Mouse (Mus musculus) left cerebral cortex, adult 2 months (tissue): Measurements from ENCODE around the gene Cd36. TPM values are rescaled to one million over a fixed set of nuclear protein-coding genes. Genes with fewer than 3 reads are reported as not detected.
"Not testable (repeated sequence)": the region's sequence is repeated elsewhere in the genome, so short reads cannot be mapped to it uniquely, and the experiment has no call there.

ENCODE experiments used
- DNase-seq, 2 experiments: peaks; one replicate each; pipeline ENCODE4 v3.0.0; 2021 to 2022; ENCODE audit warnings: low spot score in 2 of 2, mixed read lengths in 1 of 2; ENCODE audit errors: extremely low spot score in 1 of 2
- H3K27ac ChIP-seq: fragments of 200-600 bp; 2 replicates; pipeline ENCODE4 v1.8.1; 2022
- H3K4me3 ChIP-seq: fragments of 200-600 bp; 2 replicates; pipeline ENCODE4 v1.8.1; 2022
- CTCF ChIP-seq: fragments of 200-600 bp; IDR thresholded peaks from 2 replicates; pipeline ENCODE4 v1.8.1; 2022; ENCODE audit warnings: antibody characterized with exemption, mild to moderate bottlenecking, moderate library complexity
- intact Hi-C: fragments of 180-260 bp; cut with DNase I; formaldehyde crosslinking; loops from one replicate; pipeline ENCODE4 v1.15.1; 2025
- long read RNA-seq, 2 experiments: library from polyadenylated mRNA; stranded (forward); transcript quantifications; one replicate each; pipeline ENCODE4 v2.0.0; 2021; ENCODE audit warnings: borderline mapping rate in 2 of 2
- total RNA-seq, 2 experiments: library from RNA; stranded (reverse); gene quantifications; 2 replicates each; pipeline ENCODE4 v1.2.3; 2021

Gene Cd36
- 1 to 10 TPM; 3.0 to 4.1 TPM for total RNA-seq
- long read RNA-seq, experiment 1, partial matches to known transcripts, result 0 of 1 reads
- long read RNA-seq, experiment 1, other reads (novel, unspliced or antisense), result 0 of 1 reads
- long read RNA-seq, experiment 2, partial matches to known transcripts, result 0 of 2 reads
- long read RNA-seq, experiment 2, other reads (novel, unspliced or antisense), result 1 of 2 reads

DNA sequence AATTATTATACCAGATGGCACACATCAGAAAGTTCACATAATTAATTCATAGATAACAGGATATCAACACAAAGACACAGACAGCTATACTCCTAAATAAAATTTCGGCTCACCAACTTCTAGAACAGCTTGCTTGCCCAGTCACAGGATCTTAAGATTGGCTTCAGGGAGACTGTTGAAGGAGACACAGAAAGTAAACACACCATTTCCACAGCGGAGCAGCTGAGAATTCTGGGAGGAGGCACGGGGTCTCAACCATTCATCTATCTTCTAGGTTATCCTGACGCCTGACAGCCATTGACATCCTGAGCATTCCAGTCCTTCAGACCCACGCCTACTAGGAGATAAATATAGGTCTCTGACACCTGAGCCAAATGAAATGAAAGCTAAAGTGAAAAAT is at the start of gene Cd36:
Gene Cd36, minus strand, starts transcription at position 204 of the 400 bp plus-strand sequence.
- TF ChIP-seq CTCF, result no peak
- Histone ChIP-seq H3K4me3 (no peak within 1 kb of the TSS), H3K27ac (no peak within 1 kb of the TSS)
- no peak for DNase-seq
- intact Hi-C loops, result no loop called here

- no peak overlapping the region for H3K4me3 ChIP-seq
- intact Hi-C loops, result no loop called here
- no peak for TF ChIP-seq CTCF
- DNase-seq, result no peak
- no peak overlapping the region for H3K27ac ChIP-seq
Measured at GRCm38 (mm10) chr5:17934501-17934900, 45.9 kb upstream of the Cd36 start.

DNA sequence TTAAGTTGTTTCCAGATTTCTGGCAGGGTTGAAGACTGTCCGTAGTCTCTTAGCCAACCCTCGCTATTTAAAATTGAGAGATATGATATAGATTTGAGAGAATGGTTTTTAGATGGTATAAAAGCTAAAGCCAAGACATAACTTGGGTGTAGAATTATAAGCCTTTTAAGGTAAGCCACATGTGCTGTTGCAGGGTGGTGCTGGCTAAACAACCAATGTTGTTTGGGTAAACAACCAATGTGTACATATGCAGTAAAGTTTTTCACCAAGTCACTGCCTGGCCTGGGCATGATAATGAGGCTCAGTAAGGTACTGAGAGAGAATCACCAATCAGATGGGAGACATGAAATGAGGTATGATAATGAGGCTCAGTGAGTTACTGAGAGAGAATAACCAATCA is 43.0 kb upstream of the Cd36 start:
- intact Hi-C loops, DNase-seq, H3K27ac ChIP-seq, H3K4me3 ChIP-seq: not testable (repeated sequence)

- TF ChIP-seq CTCF, result no peak
- intact Hi-C loops, result no loop called here
- no peak for DNase-seq
- H3K4me3 ChIP-seq, result no peak overlapping the region
- H3K27ac ChIP-seq, result no peak overlapping the region
Measured at GRCm38 (mm10) chr5:17929006-17929567, 40.5 kb upstream of the Cd36 start.

DNA sequence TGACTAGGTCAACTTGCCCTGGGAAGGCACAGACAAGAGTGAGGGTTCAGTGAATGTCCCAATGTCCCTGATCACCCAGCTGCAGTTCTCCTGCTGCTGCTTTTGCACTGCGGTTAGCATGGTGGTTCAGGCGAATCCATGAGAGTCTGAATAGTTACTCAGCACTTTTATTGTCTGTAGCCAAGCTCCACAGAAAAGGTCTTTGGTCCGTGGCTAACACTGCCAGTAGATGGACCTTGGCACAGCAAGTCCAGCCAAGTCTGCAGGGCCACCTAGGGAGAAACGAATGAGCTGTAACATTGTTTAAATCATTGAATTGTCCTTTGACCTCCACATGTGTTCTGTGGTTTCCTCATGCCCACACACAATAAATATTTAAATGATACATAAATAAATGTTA is 39.9 kb upstream of the Cd36 start:
- H3K4me3 ChIP-seq, result no peak overlapping the region
- no peak overlapping the region for H3K27ac ChIP-seq
- intact Hi-C loops, result no loop called here
- TF ChIP-seq CTCF, result no peak
- no peak for DNase-seq

DNA sequence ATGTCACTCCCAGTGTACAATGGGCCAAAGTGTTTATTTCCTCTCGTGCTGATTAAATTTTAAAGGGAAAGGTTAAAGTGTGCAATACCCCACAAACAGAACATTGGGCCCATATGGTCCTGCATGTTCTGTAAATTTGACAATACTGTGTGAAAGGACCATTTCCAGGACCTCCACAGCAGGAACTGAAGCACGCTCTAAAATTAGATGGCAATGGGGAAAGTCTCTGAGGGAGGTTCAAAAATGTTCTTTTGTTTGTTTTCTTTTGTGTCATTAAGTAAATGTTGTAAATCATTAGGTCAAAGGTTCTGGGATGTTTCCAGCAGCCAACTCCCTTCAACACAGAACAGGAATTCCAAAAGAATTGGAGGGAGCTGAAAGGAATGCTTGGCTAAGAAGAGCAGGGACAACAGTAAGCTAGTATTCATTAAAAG is 35.5 kb upstream of the Cd36 start:
- Histone ChIP-seq H3K27ac (no peak overlapping the region), H3K4me3 (no peak overlapping the region)
- DNase-seq, result no peak
- intact Hi-C loops, result no loop called here
- TF ChIP-seq CTCF, result no peak

DNA sequence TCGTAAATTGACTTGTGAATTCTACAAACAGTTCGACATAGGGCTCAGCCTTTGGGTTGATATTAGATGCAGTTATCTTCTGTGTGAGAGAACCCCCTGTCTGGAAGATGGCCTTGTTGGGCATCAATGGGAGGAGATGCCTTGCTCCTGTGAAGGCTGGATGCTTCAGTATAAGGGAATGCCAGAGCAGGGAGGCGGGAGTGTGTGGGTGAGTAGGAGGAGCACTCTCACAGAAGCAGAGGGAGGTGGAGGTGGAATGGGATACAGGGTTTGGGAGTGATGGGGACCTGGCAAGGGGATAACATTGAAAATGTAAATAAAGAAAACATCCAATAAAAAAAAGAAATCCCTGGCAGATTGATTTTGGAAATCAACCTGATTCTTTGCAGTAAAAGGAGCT is 35.0 kb upstream of the Cd36 start:
- no peak overlapping the region for H3K4me3 ChIP-seq
- intact Hi-C loops, result no loop called here
- no peak for TF ChIP-seq CTCF
- DNase-seq, result no peak
- H3K27ac ChIP-seq, result no peak overlapping the region

- Histone ChIP-seq H3K4me3 (no peak overlapping the region), H3K27ac (no peak overlapping the region)
- no peak for TF ChIP-seq CTCF
- no peak for DNase-seq
- intact Hi-C loops, result no loop called here
Measured at GRCm38 (mm10) chr5:17918966-17919365, 30.4 kb upstream of the Cd36 start.

GRCm38 (mm10) chr5:17904766-17905165 is 16.2 kb upstream of the Cd36 start:
- Histone ChIP-seq H3K27ac (no peak overlapping the region), H3K4me3 (no peak overlapping the region)
- no peak for TF ChIP-seq CTCF
- DNase-seq, result no peak
- intact Hi-C loops, result no loop called here

GRCm38 (mm10) chr5:17898948-17899347 is 10.3 kb upstream of the Cd36 start:
- TF ChIP-seq CTCF, result no peak
- H3K4me3 ChIP-seq, result no peak overlapping the region
- H3K27ac ChIP-seq, result no peak overlapping the region
- no peak for DNase-seq
- intact Hi-C loops, result no loop called here

DNA sequence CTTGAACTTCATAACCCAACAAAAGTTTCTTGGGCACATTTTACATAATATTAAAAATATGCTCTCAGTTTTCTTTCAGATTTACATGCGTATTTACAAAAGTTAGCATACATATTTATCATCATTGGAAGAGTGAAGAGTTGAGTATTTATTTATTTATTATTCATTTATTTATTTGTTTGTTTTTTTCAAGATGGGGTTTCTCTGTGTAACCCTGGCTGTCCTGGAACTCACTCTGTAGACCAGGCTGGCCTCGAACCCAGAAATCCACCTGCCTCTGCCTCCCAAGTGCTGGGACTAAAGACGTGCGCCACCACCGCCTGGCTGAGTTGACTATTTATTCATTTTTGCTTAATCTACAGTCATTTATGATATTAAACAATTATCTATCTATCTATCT is 9.0 kb upstream of the Cd36 start:
- H3K27ac ChIP-seq, H3K4me3 ChIP-seq, intact Hi-C loops, DNase-seq: not testable (repeated sequence)

DNA sequence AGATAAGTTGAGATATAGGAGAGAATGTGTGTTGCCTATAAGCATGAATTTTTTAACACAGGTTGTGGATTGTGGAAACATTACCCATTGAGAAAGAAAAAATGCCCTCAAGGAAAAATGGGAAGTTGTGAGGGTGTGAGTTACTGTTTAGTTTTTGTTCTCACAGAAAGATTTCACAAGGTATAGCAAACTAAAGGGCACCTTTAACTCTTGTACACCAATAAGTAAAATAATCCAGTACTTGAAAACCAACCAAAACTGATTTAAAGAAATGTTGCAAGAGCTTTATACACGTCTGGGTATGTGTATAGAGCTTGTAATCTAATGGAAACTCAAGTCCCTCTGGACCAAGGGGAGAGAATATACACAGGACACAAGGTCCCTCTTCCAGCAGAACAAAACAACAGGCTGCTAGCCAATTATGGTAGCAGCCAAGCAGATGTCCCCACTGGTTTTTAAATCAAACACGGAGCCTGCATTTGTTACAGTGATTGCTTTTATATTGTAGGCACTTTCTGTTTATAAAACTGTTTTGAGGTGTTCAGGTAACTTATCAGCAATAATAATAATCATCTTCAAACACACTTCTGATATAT is 5.1 kb upstream of the Cd36 start:
- DNase-seq, result no peak
- TF ChIP-seq CTCF, result no peak
- H3K27ac ChIP-seq, result no peak overlapping the region
- no peak overlapping the region for H3K4me3 ChIP-seq
- intact Hi-C loops, result no loop called here

DNA sequence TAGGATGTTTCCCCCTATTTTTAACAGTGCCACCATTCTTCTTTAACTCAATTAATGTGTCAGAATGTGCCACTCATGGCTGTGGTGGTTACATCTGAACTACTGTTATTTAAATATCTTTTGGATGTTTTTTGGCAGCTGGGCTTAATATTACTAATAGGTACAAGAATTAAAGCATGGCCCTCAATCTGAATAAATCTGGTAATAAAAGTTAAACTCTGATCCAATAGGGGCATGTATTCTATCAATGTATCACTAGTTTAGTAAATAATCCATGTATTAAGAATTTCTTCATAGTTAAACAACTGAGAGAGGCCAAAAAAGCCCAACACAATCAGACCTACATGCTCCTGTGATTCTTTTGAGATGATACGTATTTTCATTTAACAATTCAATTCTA is 690 bp upstream of the Cd36 start:
- TF ChIP-seq CTCF, result no peak
- no peak overlapping the region for H3K27ac ChIP-seq
- intact Hi-C loops, result no loop called here

More for the DNA sequence above, 690 bp upstream of the Cd36 start:
- H3K4me3 ChIP-seq, result no peak overlapping the region
- DNase-seq, result no peak
